Mouse (Mus musculus) layer of hippocampus, adult 18-20 months (tissue): ENCODE data around the gene Olfr805. TPM values are rescaled to one million over a fixed set of nuclear protein-coding genes. Genes with fewer than 3 reads are reported as not detected.

Source experiments
- DNase-seq, 2 experiments: peaks; one replicate each; pipeline ENCODE4 v3.0.0; 2022; ENCODE audit warnings: low spot score in 2 of 2
- long read RNA-seq: library from polyadenylated mRNA; stranded (forward); transcript quantifications from one replicate; pipeline ENCODE4 v2.0.0, GENCODE M21; 2021
- microRNA-seq, 2 experiments: library from miRNA; unstranded; fragments of <30 nt; microRNA quantifications; one replicate each; pipeline ENCODE4 v1.2.0; 2021
- total RNA-seq, 2 experiments: library from RNA; stranded (reverse); gene quantifications; 2 replicates each; pipeline ENCODE4 v1.2.3; 2021

The Olfr805 gene
- not detected for total RNA-seq
- long read RNA-seq = 0 reads

GRCm38 (mm10) chr10:129729275-129729674 lies at the start of gene Olfr805:
Gene Olfr805 (minus strand): TSS chr10:129729375.
- no peak for DNase-seq

- no peak for DNase-seq
Observed at GRCm38 (mm10) chr10:129778123-129778522, 48.9 kb upstream of the Olfr805 start.

GRCm38 (mm10) chr10:129774338-129774737 lies 45.2 kb upstream of the Olfr805 start, which contains the start of gene Olfr809:
Gene Olfr809 (plus strand): TSS chr10:129774638.
- DNase-seq = no peak

- DNase-seq = no peak
Observed at GRCm38 (mm10) chr10:129765182-129765581, 36.0 kb upstream of the Olfr805 start, which contains the start of gene Olfr808. Gene Olfr808 (plus strand): TSS chr10:129765482.

- DNase-seq = no peak
Observed at GRCm38 (mm10) chr10:129757693-129758092, 28.5 kb upstream of the Olfr805 start, which contains the start of gene Olfr807. Gene Olfr807 (minus strand): TSS chr10:129757793.

GRCm38 (mm10) chr10:129741821-129742220 lies 12.6 kb upstream of the Olfr805 start, which contains the start of gene Olfr806:
Gene Olfr806 (minus strand): TSS chr10:129741921.
- no peak for DNase-seq

- DNase-seq = no peak
Observed at GRCm38 (mm10) chr10:129702910-129703309, 26.3 kb downstream of the Olfr805 start, which contains the start of gene Olfr804. Gene Olfr804 (plus strand): TSS chr10:129703210.

GRCm38 (mm10) chr10:129694186-129694585 lies 35.0 kb downstream of the Olfr805 start, which contains the start of gene Olfr803:
Gene Olfr803 (minus strand): TSS chr10:129694286.
- no peak for DNase-seq

GRCm38 (mm10) chr10:129688069-129688468 lies 41.1 kb downstream of the Olfr805 start, which contains the start of gene Olfr802:
Gene Olfr802 (minus strand): TSS chr10:129688169.
- no peak for DNase-seq

- no peak for DNase-seq
Observed at GRCm38 (mm10) chr10:129673765-129674164, 55.4 kb downstream of the Olfr805 start, which contains the start of gene Olfr801. Gene Olfr801 (minus strand): TSS chr10:129673865.

Small RNA genes within 50 kb of the gene (microRNA-seq; reads per million reads assigned to microRNA genes)
- gene Gm24485 = 0 reads per million in 2 experiments

Other genes starting within 250 kb of the Olfr805 start
- not detected for gene Olfr789, start 244.6 kb downstream of the Olfr805 start, total RNA-seq
- gene Olfr790, start 230.9 kb downstream of the Olfr805 start, total RNA-seq = not detected
- gene Olfr791, start 207.6 kb downstream of the Olfr805 start, total RNA-seq = not detected
- not detected for gene Olfr792, start 190.2 kb downstream of the Olfr805 start, total RNA-seq
- not detected for gene Olfr794, start 161.7 kb downstream of the Olfr805 start, total RNA-seq
- gene Olfr796, start 116.8 kb downstream of the Olfr805 start, total RNA-seq = not detected
- gene Olfr798, start 101.4 kb downstream of the Olfr805 start, total RNA-seq = not detected
- gene Olfr799, start 91.9 kb downstream of the Olfr805 start, total RNA-seq = not detected
- gene Olfr800, start 71.7 kb downstream of the Olfr805 start, total RNA-seq = not detected
- gene Olfr801, start 55.5 kb downstream of the Olfr805 start, total RNA-seq = not detected
- not detected for gene Olfr802, start 41.2 kb downstream of the Olfr805 start, total RNA-seq
- not detected for gene Olfr803, start 35.1 kb downstream of the Olfr805 start, total RNA-seq
- gene Olfr804, start 26.2 kb downstream of the Olfr805 start, total RNA-seq = not detected
- gene Olfr806, start 12.5 kb upstream of the Olfr805 start, total RNA-seq = not detected
- not detected for gene Olfr807, start 28.4 kb upstream of the Olfr805 start, total RNA-seq
- not detected for gene Olfr808, start 36.1 kb upstream of the Olfr805 start, total RNA-seq
- not detected for gene Olfr809, start 45.3 kb upstream of the Olfr805 start, total RNA-seq
- not detected for gene Olfr810, start 65.5 kb upstream of the Olfr805 start, total RNA-seq
- not detected for gene Olfr811, start 75.0 kb upstream of the Olfr805 start, total RNA-seq
- not detected for gene Olfr812, start 116.7 kb upstream of the Olfr805 start, total RNA-seq
- not detected for gene Olfr813, start 126.0 kb upstream of the Olfr805 start, total RNA-seq
- gene Olfr814, start 150.5 kb upstream of the Olfr805 start, total RNA-seq = not detected
- gene Olfr815, start 176.5 kb upstream of the Olfr805 start, total RNA-seq = not detected
- not detected for gene Olfr816, start 186.2 kb upstream of the Olfr805 start, total RNA-seq
- gene Olfr818, start 219.7 kb upstream of the Olfr805 start, total RNA-seq = not detected
- not detected for gene Olfr819, start 237.9 kb upstream of the Olfr805 start, total RNA-seq
- not detected for gene Olfr247, start 246.8 kb upstream of the Olfr805 start, total RNA-seq